Comparison of ENCODE assay signal across 8 mouse cellular contexts in genomic region chr1:181255891-181256688, GRCm38 (mm10). TPM values are rescaled to one million over a fixed set of nuclear protein-coding genes. Genes with fewer than 3 reads are reported as not detected.
DNase-seq lines count a peak whose midpoint lies in the region; ATAC-seq lines count a peak whose summit lies in the region.

No protein-coding gene starts in this region.

- WGBS in forebrain, embryonic 16.5 days: 4% methylated on average over 20 of the region's 20 CpGs
- WGBS in hindbrain, embryonic 10.5 days: 4% methylated on average over 20 of the region's 20 CpGs

- H3K4me2 ChIP-seq in forebrain, embryonic 16.5 days (ENCODE audit: low read length): peak overlapping the region; percentile 73

- H3K27me3 ChIP-seq in forebrain, embryonic 16.5 days (replicated peaks; ENCODE audit: control insufficient read depth, insufficient read depth, low read length): no peaks in the 10 kb centered on the region; the same call in 1 of the 2 replicates
- H3K27me3 ChIP-seq in hindbrain, embryonic 10.5 days (ENCODE audit: insufficient read depth, poor library complexity, severe bottlenecking): peaks cover 25% of the 10 kb centered on the region

- no peaks in the 10 kb centered on the region for H3K9me3 ChIP-seq in forebrain, embryonic 16.5 days (ENCODE audit: control insufficient read depth, low read length)
- H3K9me3 ChIP-seq in hindbrain, embryonic 10.5 days: no peaks in the 10 kb centered on the region

- H3K36me3 ChIP-seq in forebrain, embryonic 16.5 days (ENCODE audit: control insufficient read depth, insufficient read depth): no peaks in the 10 kb centered on the region
- no peaks in the 10 kb centered on the region for H3K36me3 ChIP-seq in hindbrain, embryonic 10.5 days

- intact Hi-C loops in left cerebral cortex, postnatal 4 days (cut with DNase I): no loop called here

- H3K27ac ChIP-seq in forebrain, embryonic 16.5 days (ENCODE audit: low read length): no peak overlapping the region
- peak overlapping the region; percentile 87 for H3K27ac ChIP-seq in hindbrain, embryonic 10.5 days

- peak; percentile 62 for ATAC-seq in forebrain, embryonic 16.5 days
- peak; percentile 30 for ATAC-seq in megakaryocyte-erythroid progenitor cell, adult 5-6 weeks (replicated peaks; ENCODE audit: low FRiP score, low TSS enrichment, poor library complexity, severe bottlenecking)
- ATAC-seq in inflammation-experienced regulatory T-cells, adult 6 months: no peak

- H3K4me3 ChIP-seq in forebrain, embryonic 16.5 days (replicated peaks; ENCODE audit: low read length): peak overlapping the region; percentile 40
- H3K4me3 ChIP-seq in hindbrain, embryonic 10.5 days: peak overlapping the region; percentile 57

- H3K4me1 ChIP-seq in forebrain, embryonic 16.5 days (replicated peaks; ENCODE audit: control insufficient read depth, insufficient read depth, low read length): peaks cover 21% of the 10 kb centered on the region
- peaks cover 61% of the 10 kb centered on the region for H3K4me1 ChIP-seq in hindbrain, embryonic 10.5 days (replicated peaks)

- peak; percentile 79 for DNase-seq in Muller cell, postnatal 12 days (ENCODE audit: inconsistent ontology term)
- peak; percentile 11 to 14 for DNase-seq in cerebellum, adult 18-20 months
- peak; percentile 80 for DNase-seq in hindbrain, embryonic 10.5 days (ENCODE audit: low spot score)
- peak; percentile 83 for DNase-seq in left cerebral cortex, postnatal 4 days
- peak; percentile 79 for DNase-seq in skeletal muscle tissue, adult 2 months (ENCODE audit: low read depth, low spot score)

- H3K9ac ChIP-seq in forebrain, embryonic 16.5 days (replicated peaks; ENCODE audit: low read depth, low read length): peak overlapping the region; percentile 56

RNA-seq across cellular contexts. Expression of gene Wdr26, which starts 44.3 kb away (rescaled TPM):
- 30.7 and 32.0 TPM in 2 replicates for polyA plus RNA-seq in forebrain, embryonic 16.5 days (2015; fragmentation: Nextera tagmentation; extraction: Ambion mirVana)
- polyA plus RNA-seq in hindbrain, embryonic 10.5 days (2016; fragmentation: Nextera tagmentation; extraction: Ambion mirVana): 25.6 and 30.3 TPM in 2 replicates
- total RNA-seq in left cerebral cortex, postnatal 4 days (2021): 100 to 1,000 TPM; 125 to 128 TPM
- 93.5 and 155 TPM in 2 replicates for total RNA-seq in megakaryocyte-erythroid progenitor cell, adult 5-6 weeks (2014; fragmentation: Nextera tagmentation)
- total RNA-seq in megakaryocyte-erythroid progenitor cell, adult 5-6 weeks (2017): 84.8 and 102 TPM in 2 replicates
- polyA plus RNA-seq in inflammation-experienced regulatory T-cells, adult 6 months (2017; shearing (Covaris generic)): 10 to 100 TPM; 40.5 to 46.9 (median 43.1) TPM

Comparison
In these comparisons a context has a peak if more than half of its experiments do, and no peak if none do; other contexts are left out.
1. DNase-seq: peak in every context shown above with its lines; median percentile 83 in left cerebral cortex, postnatal 4 days; 80 in hindbrain, embryonic 10.5 days; 79 in Muller cell, postnatal 12 days; 79 in skeletal muscle tissue, adult 2 months; 12 in cerebellum, adult 18-20 months.